In the genomic region with DNA sequence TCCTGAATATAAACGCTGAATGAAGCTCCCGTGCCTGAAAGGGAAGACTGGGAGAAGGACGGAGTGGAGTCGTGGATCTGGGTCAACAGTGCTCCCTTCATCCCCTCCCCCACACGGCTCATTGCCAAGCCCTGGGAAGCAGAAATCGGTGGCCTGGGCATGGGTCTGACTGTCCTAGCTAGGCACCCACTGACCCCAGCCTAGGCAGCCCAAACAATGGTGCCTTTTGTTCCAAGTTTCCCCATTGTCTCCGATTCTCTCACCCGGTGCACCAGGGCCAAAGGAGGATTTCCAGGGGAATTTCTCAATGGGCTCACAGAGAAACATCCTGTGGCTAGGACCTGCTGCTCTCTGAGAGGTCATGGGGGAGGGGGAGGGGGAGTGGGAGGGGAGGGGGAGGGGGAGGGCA, we compare ENCODE assay signal across 10 mouse cellular contexts. TPM values are rescaled to one million over a fixed set of nuclear protein-coding genes. Genes with fewer than 3 reads are reported as not detected.
A peak's percentile ranks its signal among the peaks of the same experiment; 100 is the strongest.
DNase-seq lines count a peak whose midpoint lies in the region; ATAC-seq and TF ChIP-seq lines count a peak whose summit lies in the region.
"Had no signal": no experiment of that assay in that cellular context is flagged by ENCODE, and none has a peak within 500 bp of the region (broad histone marks: within the 10 kb centered on the region; RNA-seq: fewer than 3 reads in every experiment).

No protein-coding gene starts in this region.

- no peak overlapping the region for H3K27ac ChIP-seq in embryonic facial prominence, embryonic 14.5 days (replicated peaks; ENCODE audit: low read depth, low read length)
- 0 out of 2 replicates have a peak overlapping the region, but pooled peaks have one; percentile 54 for H3K27ac ChIP-seq in intestine, postnatal 0 days (ENCODE audit: low read depth, low read length)
- peak overlapping the region; percentile 63 for H3K27ac ChIP-seq in midbrain, embryonic 14.5 days (replicated peaks; ENCODE audit: low read depth, low read length)
- H3K27ac ChIP-seq: liver, embryonic 14.5 days had no signal

- peak; percentile 13; the same call in 1 of the 2 replicates for ATAC-seq in frontal cortex, adult (ENCODE audit: low TSS enrichment)
- peak; percentile 80; the same call in 1 of the 2 replicates for ATAC-seq in embryonic facial prominence, embryonic 14.5 days (ENCODE audit: low read depth)
- ATAC-seq in intestine, postnatal 0 days = no peak
- no peak for ATAC-seq in midbrain, embryonic 14.5 days (ENCODE audit: low FRiP score, low TSS enrichment)

- no peak for TF ChIP-seq CTCF in intestine, postnatal 0 days (IDR thresholded peaks at IDR 0.05; ENCODE audit: low read depth)

- WGBS in embryonic facial prominence, embryonic 14.5 days = 14% methylated on average over 8 of the region's 8 CpGs
- WGBS in intestine, postnatal 0 days = 21% methylated on average over 8 of the region's 8 CpGs
- 5% methylated on average over 8 of the region's 8 CpGs for WGBS in midbrain, embryonic 14.5 days

- no peak for DNase-seq in frontal cortex, postnatal 14 days (ENCODE audit: low spot score in 2 of 2)
- peak; percentile 41 for DNase-seq in MN1 (ENCODE audit: low spot score)
- DNase-seq in embryonic facial prominence, embryonic 14.5 days (ENCODE audit: low spot score) = peak; percentile 67
- DNase-seq in midbrain, embryonic 14.5 days = peak; percentile 61
- no peak for DNase-seq in gastrocnemius, adult 18-20 months (ENCODE audit: low spot score)
- DNase-seq in urinary bladder, postnatal 14 days (ENCODE audit: low spot score) = no peak

- no peak overlapping the region for H3K9ac ChIP-seq in embryonic facial prominence, embryonic 14.5 days (ENCODE audit: low read depth, low read length)
- no peak overlapping the region; the same call in 1 of the 2 replicates for H3K9ac ChIP-seq in intestine, postnatal 0 days (ENCODE audit: low read depth, low read length)
- H3K9ac ChIP-seq in midbrain, embryonic 14.5 days (replicated peaks; ENCODE audit: low read length) = no peak overlapping the region; the same call in 1 of the 2 replicates
- H3K9ac ChIP-seq: liver, embryonic 14.5 days had no signal

- no peaks in the 10 kb centered on the region for H3K9me3 ChIP-seq in embryonic facial prominence, embryonic 14.5 days (ENCODE audit: control insufficient read depth, low read length)
- H3K9me3 ChIP-seq in intestine, postnatal 0 days (ENCODE audit: control insufficient read depth) = no peaks in the 10 kb centered on the region
- H3K9me3 ChIP-seq in midbrain, embryonic 14.5 days (ENCODE audit: control insufficient read depth, low read length) = no peaks in the 10 kb centered on the region

- no peaks in the 10 kb centered on the region for H3K27me3 ChIP-seq in embryonic facial prominence, embryonic 14.5 days (replicated peaks; ENCODE audit: control insufficient read depth, insufficient read depth, low read length)
- H3K27me3 ChIP-seq in intestine, postnatal 0 days (replicated peaks; ENCODE audit: control insufficient read depth, insufficient read depth, low read length) = no peaks in the 10 kb centered on the region
- H3K27me3 ChIP-seq in midbrain, embryonic 14.5 days (ENCODE audit: control insufficient read depth, insufficient read depth, low read length) = no peaks in the 10 kb centered on the region
- H3K27me3 ChIP-seq: CH12.LX had no signal

- H3K36me3 ChIP-seq in embryonic facial prominence, embryonic 14.5 days (ENCODE audit: control insufficient read depth, insufficient read depth, low read length) = no peaks in the 10 kb centered on the region
- no peaks in the 10 kb centered on the region for H3K36me3 ChIP-seq in intestine, postnatal 0 days (ENCODE audit: control insufficient read depth, insufficient read depth)
- no peaks in the 10 kb centered on the region for H3K36me3 ChIP-seq in midbrain, embryonic 14.5 days (ENCODE audit: control insufficient read depth, insufficient read depth, low read length)

- H3K4me1 ChIP-seq in embryonic facial prominence, embryonic 14.5 days (ENCODE audit: control insufficient read depth, insufficient read depth, low read length) = peaks cover 14% of the 10 kb centered on the region
- peaks cover 24% of the 10 kb centered on the region for H3K4me1 ChIP-seq in intestine, postnatal 0 days (replicated peaks; ENCODE audit: control insufficient read depth, insufficient read depth, low read length)
- peaks cover 38% of the 10 kb centered on the region for H3K4me1 ChIP-seq in midbrain, embryonic 14.5 days (ENCODE audit: control insufficient read depth, insufficient read depth, low read length)

- no peak overlapping the region; the same call in 1 of the 2 replicates for H3K4me2 ChIP-seq in embryonic facial prominence, embryonic 14.5 days (ENCODE audit: low read depth, low read length)
- H3K4me2 ChIP-seq in intestine, postnatal 0 days (replicated peaks; ENCODE audit: low read depth) = no peak overlapping the region
- H3K4me2 ChIP-seq in midbrain, embryonic 14.5 days (ENCODE audit: low read length) = peak overlapping the region; percentile 35

- no peak overlapping the region for H3K4me3 ChIP-seq in embryonic facial prominence, embryonic 14.5 days (ENCODE audit: low read depth, low read length)
- H3K4me3 ChIP-seq in intestine, postnatal 0 days (ENCODE audit: low read depth, low read length) = no peak overlapping the region
- H3K4me3 ChIP-seq in midbrain, embryonic 14.5 days (replicated peaks; ENCODE audit: low read depth, low read length) = no peak overlapping the region

RNA-seq across cellular contexts. Expression of gene Ccdc85c, which starts 19.7 kb away (rescaled TPM):
- polyA plus RNA-seq in embryonic facial prominence, embryonic 14.5 days (2014; fragmentation: Nextera tagmentation; extraction: Ambion mirVana) = 4.2 and 4.7 TPM in 2 replicates
- polyA plus RNA-seq in intestine, postnatal 0 days (2015; fragmentation: Nextera tagmentation; extraction: Ambion mirVana) = 10.1 and 12.0 TPM in 2 replicates
- 20.9 and 22.3 TPM in 2 replicates for polyA plus RNA-seq in midbrain, embryonic 14.5 days (2014; fragmentation: Nextera tagmentation; extraction: Ambion mirVana)
- 10 to 100 TPM; 39.4 to 42.6 TPM for total RNA-seq in gastrocnemius, adult 18-20 months (2021)

RNA-seq across cellular contexts. Expression of gene Hhipl1, which starts 50.6 kb away (rescaled TPM):
- 0.58 and 0.64 TPM in 2 replicates for polyA plus RNA-seq in embryonic facial prominence, embryonic 14.5 days (2014; fragmentation: Nextera tagmentation; extraction: Ambion mirVana)
- 0.20 TPM in 2 replicates for polyA plus RNA-seq in intestine, postnatal 0 days (2015; fragmentation: Nextera tagmentation; extraction: Ambion mirVana)
- 1.3 and 1.6 TPM in 2 replicates for polyA plus RNA-seq in midbrain, embryonic 14.5 days (2014; fragmentation: Nextera tagmentation; extraction: Ambion mirVana)
- 1 to 10 TPM; 1.1 to 1.2 TPM for total RNA-seq in gastrocnemius, adult 18-20 months (2021)
- total RNA-seq: CH12.LX had no signal

Comparison
In these comparisons a context has a peak if more than half of its experiments do, and no peak if none do; other contexts are left out.
1. ATAC-seq: peak in frontal cortex, adult (single experiment) and embryonic facial prominence, embryonic 14.5 days (single experiment); none in intestine, postnatal 0 days (single experiment) and midbrain, embryonic 14.5 days (single experiment).
2. DNase-seq: peak in MN1 (single experiment), embryonic facial prominence, embryonic 14.5 days (single experiment) and midbrain, embryonic 14.5 days (single experiment); none in frontal cortex, postnatal 14 days (0 of 2), gastrocnemius, adult 18-20 months (single experiment) and urinary bladder, postnatal 14 days (single experiment).